Mouse (Mus musculus) heart, adult 2 months (tissue): ENCODE results near the gene Tesmin.

Experiments
- CTCF ChIP-seq: fragments of 200-600 bp; IDR thresholded peaks from 2 replicates; pipeline ENCODE4 v1.8.1; 2022; ENCODE audit warnings: antibody characterized with exemption, mild to moderate bottlenecking, moderate library complexity
- EP300 ChIP-seq: fragments of 200-500 bp; IDR thresholded peaks from 2 replicates; pipeline ENCODE4 v1.6.1; 2011; ENCODE audit warnings: low read depth, low read length, control low read depth; ENCODE audit not compliant: insufficient read depth
- POLR2A ChIP-seq: fragments of 200-500 bp; IDR thresholded peaks from 2 replicates; pipeline ENCODE4 v1.6.1; 2011; ENCODE audit warnings: mild to moderate bottlenecking, low read depth, low read length, control low read depth; ENCODE audit not compliant: insufficient read depth

- no peak for TF ChIP-seq POLR2A
- TF ChIP-seq CTCF, result peak; percentile 38
- no peak for TF ChIP-seq EP300
These were observed 28.6 kb upstream of the Tesmin start for GRCm38 (mm10) chr19:3359841-3360588.
